Mouse (Mus musculus): ENCODE measurements around the gene Acvr1b.

DNA sequence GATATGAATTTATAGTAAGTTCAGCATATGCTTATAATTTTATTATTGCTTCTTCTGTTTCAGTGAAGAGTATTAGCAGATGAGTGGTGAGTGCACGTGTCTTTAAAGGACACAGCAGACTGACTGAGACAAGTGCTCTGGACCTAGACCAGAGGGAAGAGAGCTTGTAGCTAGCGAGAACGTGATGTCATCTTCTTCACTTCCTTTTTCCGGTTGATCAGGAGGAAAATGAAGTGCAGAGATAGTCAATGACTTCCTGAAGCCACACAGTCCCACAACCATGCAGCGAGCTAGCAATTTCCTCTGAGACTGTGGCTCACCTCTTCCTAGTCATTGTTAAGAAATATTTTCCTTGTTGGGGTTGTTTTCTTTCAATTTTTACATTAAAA, 16.9 kb downstream of the Acvr1b start:
- TF ChIP-seq POLR2A (IDR thresholded peaks at IDR 0.05; ENCODE audit: low read depth, low read length) (peak; percentile 55), MAZ (IDR thresholded peaks at IDR 0.05; ENCODE audit: low read depth, low read length) (no peak), CTCF (conservative IDR thresholded peaks at IDR 0.05 in 1 of 2, IDR thresholded peaks at IDR 0.05 in 1 of 2; ENCODE audit: low read depth in 2 of 2, low read length in 2 of 2) (no peak), ZC3H11A (IDR thresholded peaks at IDR 0.05; ENCODE audit: low read depth, low read length) (no peak), SIN3A (IDR thresholded peaks at IDR 0.05; ENCODE audit: low read length) (peak; percentile 43; the same call in 1 of the 2 replicates), HCFC1 (IDR thresholded peaks at IDR 0.05; ENCODE audit: low read depth, low read length) (peak; percentile 63), SMC3 (IDR thresholded peaks at IDR 0.05; ENCODE audit: low read depth, low read length) (no peak)
